Mouse (Mus musculus) midbrain, embryonic 12.5 days (tissue): ENCODE results near the gene Slc19a3. TPM values are rescaled to one million over a fixed set of nuclear protein-coding genes. Genes with fewer than 3 reads are reported as not detected.

Source experiments
- ATAC-seq: fragments of 200-750 bp; cut with Nextera tagmentation; 2 replicates; pipeline ENCODE4 v1.8.0; 2017; ENCODE audit warnings: low read depth, moderate TSS enrichment, moderate library complexity; ENCODE audit not compliant: low FRiP score
- H3K27ac ChIP-seq: fragments of 300-500 bp; sonication (generic); replicated peaks from 2 replicates; pipeline ENCODE4 v1.5.1; 2016; ENCODE audit warnings: mild to moderate bottlenecking
- H3K27me3 ChIP-seq: fragments of 300-500 bp; sonication (generic); 2 replicates; pipeline ENCODE4 v1.6.1; 2016; ENCODE audit warnings: mild to moderate bottlenecking
- H3K36me3 ChIP-seq: fragments of 300-500 bp; sonication (generic); 2 replicates; pipeline ENCODE4 v1.6.1; 2016
- H3K4me1 ChIP-seq: fragments of 300-500 bp; sonication (generic); 2 replicates; pipeline ENCODE4 v1.6.1; 2016
- H3K4me2 ChIP-seq: fragments of 300-500 bp; sonication (generic); replicated peaks from 2 replicates; pipeline ENCODE4 v1.6.1; 2016; ENCODE audit warnings: mild to moderate bottlenecking, moderate library complexity
- H3K4me3 ChIP-seq: fragments of 300-500 bp; sonication (generic); 2 replicates; pipeline ENCODE4 v1.5.1; 2016; ENCODE audit warnings: mild to moderate bottlenecking
- H3K9ac ChIP-seq: fragments of 300-500 bp; sonication (generic); replicated peaks from 2 replicates; pipeline ENCODE4 v1.6.1; 2016; ENCODE audit warnings: mild to moderate bottlenecking, moderate library complexity
- H3K9me3 ChIP-seq: fragments of 300-500 bp; sonication (generic); 2 replicates; pipeline ENCODE4 v1.6.1; 2016; ENCODE audit warnings: mild to moderate bottlenecking
- WGBS: fragments of 180-500 bp; shearing (Covaris S2); methylation state at CpG from one replicate; pipeline ENCODE4 v1.1.7; 2016; 5-methylcytosine and 5-hydroxymethylcytosine counted together
- polyA plus RNA-seq: library from polyadenylated mRNA; unstranded; fragments of >200 nt; fragmentation: Nextera tagmentation; extraction: Ambion mirVana; gene quantifications from 2 replicates; pipeline ENCODE4 v1.2.1, GENCODE M21; 2016

Slc19a3 gene
- 0.29 and 0.51 TPM in 2 replicates for polyA plus RNA-seq

GRCm38 (mm10) chr1:83038109-83038672, at the start of gene Slc19a3:
Gene Slc19a3, minus strand, starts transcription at chr1:83038448.
- Histone ChIP-seq H3K4me1 (peaks cover 5% of the 10 kb centered on the region; the same call in 1 of the 2 replicates), H3K4me3 (peak within 1 kb of the TSS; percentile 50), H3K9ac (peak within 1 kb of the TSS; percentile 46), H3K27me3 (no peaks in the 10 kb centered on the region), H3K4me2 (peak within 1 kb of the TSS; percentile 72), H3K9me3 (no peaks in the 10 kb centered on the region), H3K27ac (no peak within 1 kb of the TSS), H3K36me3 (no peaks in the 10 kb centered on the region)
- WGBS, result 1% methylated on average over 25 of the region's 25 CpGs
- peak; percentile 92 for ATAC-seq

GRCm38 (mm10) chr1:83084790-83085189, 46.5 kb upstream of the Slc19a3 start:
- H3K9me3 ChIP-seq, result no peaks in the 10 kb centered on the region
- H3K4me3 ChIP-seq, result no peak overlapping the region
- H3K36me3 ChIP-seq, result no peaks in the 10 kb centered on the region
- no peaks in the 10 kb centered on the region for H3K27me3 ChIP-seq
- no peak overlapping the region for H3K27ac ChIP-seq
- WGBS, result 88% methylated on average over 2 of the region's 2 CpGs
- H3K4me1 ChIP-seq, result no peaks in the 10 kb centered on the region
- H3K9ac ChIP-seq, result no peak overlapping the region
- H3K4me2 ChIP-seq, result no peak overlapping the region
- ATAC-seq, result no peak

GRCm38 (mm10) chr1:83077016-83077415, 38.8 kb upstream of the Slc19a3 start:
- no peak overlapping the region for H3K4me2 ChIP-seq
- H3K4me3 ChIP-seq, result no peak overlapping the region
- H3K27me3 ChIP-seq, result no peaks in the 10 kb centered on the region
- H3K36me3 ChIP-seq, result no peaks in the 10 kb centered on the region
- ATAC-seq, result no peak
- H3K4me1 ChIP-seq, result no peaks in the 10 kb centered on the region
- no peak overlapping the region for H3K27ac ChIP-seq
- WGBS, result 79% methylated on average over 6 of the region's 6 CpGs
- no peaks in the 10 kb centered on the region for H3K9me3 ChIP-seq
- H3K9ac ChIP-seq, result no peak overlapping the region

GRCm38 (mm10) chr1:83076190-83076917, 38.1 kb upstream of the Slc19a3 start:
- no peaks in the 10 kb centered on the region for H3K36me3 ChIP-seq
- ATAC-seq, result peak; percentile 84
- no peaks in the 10 kb centered on the region for H3K9me3 ChIP-seq
- 50% methylated on average over 11 of the region's 11 CpGs for WGBS
- peak overlapping the region; percentile 39 for H3K4me2 ChIP-seq
- H3K27ac ChIP-seq, result no peak overlapping the region
- no peak overlapping the region for H3K9ac ChIP-seq
- no peak overlapping the region for H3K4me3 ChIP-seq
- H3K4me1 ChIP-seq, result no peaks in the 10 kb centered on the region
- H3K27me3 ChIP-seq, result no peaks in the 10 kb centered on the region

- ATAC-seq, result peak; percentile 54
- no peaks in the 10 kb centered on the region for H3K9me3 ChIP-seq
- no peaks in the 10 kb centered on the region for H3K36me3 ChIP-seq
- H3K27ac ChIP-seq, result no peak overlapping the region
- H3K9ac ChIP-seq, result no peak overlapping the region
- H3K4me3 ChIP-seq, result no peak overlapping the region
- H3K27me3 ChIP-seq, result no peaks in the 10 kb centered on the region
- no peaks in the 10 kb centered on the region for H3K4me1 ChIP-seq
- peak overlapping the region; percentile 39 for H3K4me2 ChIP-seq
- 39% methylated on average over 15 of the region's 15 CpGs for WGBS
These were observed 37.4 kb upstream of the Slc19a3 start for GRCm38 (mm10) chr1:83075526-83076189.

GRCm38 (mm10) chr1:83067205-83067604, 29.0 kb upstream of the Slc19a3 start:
- no peak overlapping the region for H3K9ac ChIP-seq
- H3K36me3 ChIP-seq, result no peaks in the 10 kb centered on the region
- WGBS, result 90% methylated on average over 10 of the region's 10 CpGs
- H3K27ac ChIP-seq, result no peak overlapping the region
- H3K4me1 ChIP-seq, result no peaks in the 10 kb centered on the region
- no peak overlapping the region for H3K4me2 ChIP-seq
- ATAC-seq, result no peak
- H3K4me3 ChIP-seq, result no peak overlapping the region
- no peaks in the 10 kb centered on the region for H3K9me3 ChIP-seq
- H3K27me3 ChIP-seq, result no peaks in the 10 kb centered on the region

GRCm38 (mm10) chr1:83066577-83066976, 28.3 kb upstream of the Slc19a3 start:
- no peaks in the 10 kb centered on the region for H3K4me1 ChIP-seq
- H3K9ac ChIP-seq, result no peak overlapping the region
- H3K27me3 ChIP-seq, result no peaks in the 10 kb centered on the region
- no peaks in the 10 kb centered on the region for H3K9me3 ChIP-seq
- WGBS, result 89% methylated on average over 4 of the region's 4 CpGs
- no peaks in the 10 kb centered on the region for H3K36me3 ChIP-seq
- H3K4me2 ChIP-seq, result no peak overlapping the region
- ATAC-seq, result no peak
- H3K27ac ChIP-seq, result no peak overlapping the region
- no peak overlapping the region for H3K4me3 ChIP-seq

GRCm38 (mm10) chr1:83064851-83065250, 26.6 kb upstream of the Slc19a3 start:
- no peaks in the 10 kb centered on the region for H3K4me1 ChIP-seq
- H3K27me3 ChIP-seq, result no peaks in the 10 kb centered on the region
- H3K36me3 ChIP-seq, result no peaks in the 10 kb centered on the region
- H3K4me3 ChIP-seq, result no peak overlapping the region
- no peak for ATAC-seq
- no peak overlapping the region for H3K27ac ChIP-seq
- WGBS, result 34% methylated on average over 3 of the region's 3 CpGs
- H3K4me2 ChIP-seq, result no peak overlapping the region
- H3K9ac ChIP-seq, result no peak overlapping the region
- H3K9me3 ChIP-seq, result no peaks in the 10 kb centered on the region

- Histone ChIP-seq H3K27ac (no peak within 1 kb of the TSS), H3K4me2 (no peak within 1 kb of the TSS), H3K27me3 (no peaks in the 10 kb centered on the region), H3K36me3 (no peaks in the 10 kb centered on the region), H3K9ac (no peak within 1 kb of the TSS), H3K9me3 (no peaks in the 10 kb centered on the region), H3K4me3 (no peak within 1 kb of the TSS), H3K4me1 (no peaks in the 10 kb centered on the region)
- no peak for ATAC-seq
- 97% methylated on average over 4 of the region's 4 CpGs for WGBS
These were observed 22.4 kb upstream of the Slc19a3 start, which contains the start of gene Krtap28-13 for GRCm38 (mm10) chr1:83060643-83061042. Gene Krtap28-13, plus strand, starts transcription at chr1:83060930.

- H3K4me3 ChIP-seq, result no peak within 1 kb of the TSS
- no peak within 1 kb of the TSS for H3K4me2 ChIP-seq
- 89% methylated on average over 9 of the region's 9 CpGs for WGBS
- H3K27ac ChIP-seq, result no peak within 1 kb of the TSS
- no peaks in the 10 kb centered on the region for H3K4me1 ChIP-seq
- no peaks in the 10 kb centered on the region for H3K36me3 ChIP-seq
- no peak within 1 kb of the TSS for H3K9ac ChIP-seq
- no peaks in the 10 kb centered on the region for H3K9me3 ChIP-seq
- no peak for ATAC-seq
- H3K27me3 ChIP-seq, result no peaks in the 10 kb centered on the region
These were observed 21.0 kb upstream of the Slc19a3 start, which contains the start of gene A030005K14Rik for GRCm38 (mm10) chr1:83059278-83059677. Gene A030005K14Rik, minus strand, starts transcription at chr1:83059378.

- Histone ChIP-seq H3K36me3 (no peaks in the 10 kb centered on the region), H3K9ac (no peak overlapping the region), H3K4me3 (no peak overlapping the region), H3K9me3 (no peaks in the 10 kb centered on the region), H3K4me1 (no peaks in the 10 kb centered on the region), H3K27me3 (no peaks in the 10 kb centered on the region), H3K4me2 (no peak overlapping the region), H3K27ac (no peak overlapping the region)
- 0 out of 2 replicates have a peak, but pooled peaks have one; percentile 30 for ATAC-seq
- 67% methylated on average over 1 of the region's 1 CpGs for WGBS
These were observed 20.2 kb upstream of the Slc19a3 start for GRCm38 (mm10) chr1:83058481-83058880.

- Histone ChIP-seq H3K27ac (no peak within 1 kb of the TSS), H3K36me3 (no peaks in the 10 kb centered on the region), H3K4me2 (no peak within 1 kb of the TSS), H3K27me3 (no peaks in the 10 kb centered on the region), H3K4me3 (no peak within 1 kb of the TSS), H3K4me1 (no peaks in the 10 kb centered on the region), H3K9ac (no peak within 1 kb of the TSS), H3K9me3 (no peaks in the 10 kb centered on the region)
- WGBS, result 88% methylated on average over 5 of the region's 5 CpGs
- ATAC-seq, result no peak
These were observed 6.7 kb upstream of the Slc19a3 start, which contains the start of gene Gm47969 for GRCm38 (mm10) chr1:83044882-83045427. Gene Gm47969, plus strand, starts transcription at chr1:83044932.
